In the genomic region with DNA sequence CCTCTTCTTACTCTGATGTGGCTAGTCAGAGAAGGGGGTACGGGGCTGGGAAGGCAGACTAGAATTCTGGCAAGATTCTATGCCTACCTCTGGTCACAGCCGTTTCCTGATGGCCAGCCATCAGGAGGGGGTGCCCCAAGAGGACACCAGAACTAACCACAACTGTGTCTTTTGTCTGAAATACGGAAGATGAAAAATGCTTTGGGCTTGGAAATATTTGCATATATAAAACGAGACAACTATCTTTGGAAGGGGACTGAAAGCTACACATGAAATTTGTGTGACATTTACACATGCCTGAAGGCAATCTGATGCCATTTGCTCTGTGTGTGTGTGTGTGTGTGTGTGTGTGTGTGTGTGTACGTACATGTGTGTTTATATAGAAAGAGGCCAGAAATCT, we compare ENCODE assay signal across 1 mouse cellular context.
TF ChIP-seq lines count a peak whose summit lies in the region.

No protein-coding gene starts in this region.

TF ChIP-seq in CH12.LX, 34 proteins besides CTCF, POLR2A, EP300 and RAD21 (continued from another document):
- TF ChIP-seq ETS1 (conservative IDR thresholded peaks at IDR 0.05; ENCODE audit: low read depth, low read length) (peak; percentile 38; the same call in 1 of the 2 replicates), JUN (IDR thresholded peaks at IDR 0.05; ENCODE audit: insufficient read depth, low read depth, low read length) (no peak), HCFC1 (IDR thresholded peaks at IDR 0.05; ENCODE audit: low read depth, low read length) (no peak), NRF1 (IDR thresholded peaks at IDR 0.05; ENCODE audit: low read depth, low read length) (no peak), CHD2 (IDR thresholded peaks at IDR 0.05; ENCODE audit: low read length) (no peak), USF2 (conservative IDR thresholded peaks at IDR 0.05; ENCODE audit: low read depth, low read length) (no peak), CHD1 (IDR thresholded peaks at IDR 0.05; ENCODE audit: low read depth, low read length) (no peak), TBP (conservative IDR thresholded peaks at IDR 0.05; ENCODE audit: low read depth, low read length) (no peak), JUND (conservative IDR thresholded peaks at IDR 0.05; ENCODE audit: low read depth, low read length) (no peak), TCF12 (IDR thresholded peaks at IDR 0.05; ENCODE audit: low read depth, low read length) (peak; percentile 18; the same call in 1 of the 2 replicates), ZKSCAN1 (IDR thresholded peaks at IDR 0.05; ENCODE audit: borderline replicate concordance, low read depth, low read length) (no peak), GABPA (IDR thresholded peaks at IDR 0.05; ENCODE audit: insufficient replicate concordance, low read depth, low read length) (no peak), POLR2AphosphoS2 (IDR thresholded peaks at IDR 0.05; ENCODE audit: low read depth, low read length) (no peak), NELFE (IDR thresholded peaks at IDR 0.05; ENCODE audit: low read depth, low read length) (no peak), IRF4 (IDR thresholded peaks at IDR 0.05; ENCODE audit: low read depth, low read length) (no peak), BHLHE40 (IDR thresholded peaks at IDR 0.05; ENCODE audit: low read depth, low read length) (peak; percentile 62)
